Mouse (Mus musculus) CH12.LX (cell line): ENCODE results near the gene Prph. TPM values are rescaled to one million over a fixed set of nuclear protein-coding genes. Genes with fewer than 3 reads are reported as not detected.

ENCODE experiments used
- DNase-seq: peaks from one replicate; pipeline ENCODE4 v3.0.0-alpha.2; 2013; ENCODE audit errors: extremely low read depth
- H3K27ac ChIP-seq: 2 replicates; pipeline ENCODE4 v1.5.1; 2012; ENCODE audit warnings: low read depth, mild to moderate bottlenecking, control low read depth, moderate library complexity; ENCODE audit not compliant: insufficient read depth
- H3K27me3 ChIP-seq: replicated peaks from 2 replicates; pipeline ENCODE3; 2012; ENCODE audit warnings: inconsistent platforms
- H3K36me3 ChIP-seq, 2 experiments: replicated peaks in 1 of 2; 2 replicates each; pipeline versions ENCODE3 to v1.6.1; 2012; ENCODE audit warnings: inconsistent platforms in 1 of 2, low read length in 1 of 2, mild to moderate bottlenecking in 1 of 2, mixed read lengths in 1 of 2, moderate library complexity in 1 of 2; ENCODE audit not compliant: control insufficient read depth in 1 of 2, insufficient read depth in 1 of 2
- H3K4me1 ChIP-seq, 2 experiments: 2 replicates each; pipeline ENCODE4 v1.6.1; 2012; ENCODE audit warnings: inconsistent platforms in 1 of 2, moderate library complexity in 1 of 2; ENCODE audit not compliant: insufficient read depth in 2 of 2, control insufficient read depth in 1 of 2
- H3K4me2 ChIP-seq: 2 replicates; pipeline ENCODE4 v1.6.1; 2012; ENCODE audit warnings: low read depth, mild to moderate bottlenecking, control low read depth; ENCODE audit not compliant: poor library complexity, insufficient read depth, severe bottlenecking
- H3K4me3 ChIP-seq, 3 experiments: fragments of 150-350 bp in 1 of 3; sonication (generic) in 1 of 3; replicated peaks in 1 of 3; 2 replicates each; pipeline versions ENCODE3 to v1.5.1; 2011 to 2012; ENCODE audit warnings: low read depth in 2 of 3, low read length in 2 of 3, mild to moderate bottlenecking in 2 of 3, moderate library complexity in 2 of 3, control low read depth in 1 of 3, improper control_type of control experiment in 1 of 3, inconsistent platforms in 1 of 3, mixed read lengths in 1 of 3; ENCODE audit not compliant: poor library complexity in 1 of 3
- H3K79me2 ChIP-seq: replicated peaks from 2 replicates; pipeline ENCODE4 v1.6.1; 2012; ENCODE audit warnings: mild to moderate bottlenecking, moderate library complexity; ENCODE audit not compliant: control insufficient read depth, poor library complexity, insufficient read depth, severe bottlenecking; ENCODE audit errors: extremely low read depth
- H3K9ac ChIP-seq: 2 replicates; pipeline ENCODE4 v1.6.1; 2012; ENCODE audit warnings: low read depth, mild to moderate bottlenecking, control low read depth, moderate library complexity; ENCODE audit not compliant: insufficient read depth
- H3K9me3 ChIP-seq: replicated peaks from 2 replicates; pipeline ENCODE3; 2012; ENCODE audit warnings: low read length, inconsistent platforms, mixed read lengths
- BHLHE40 ChIP-seq: IDR thresholded peaks from 2 replicates; pipeline ENCODE4 v1.6.1; 2011; ENCODE audit warnings: mild to moderate bottlenecking, low read depth, low read length, improper control_type of control experiment
- CTCF ChIP-seq, 2 experiments: IDR thresholded peaks in 1 of 2; conservative IDR thresholded peaks in 1 of 2; 2 replicates each; pipeline ENCODE4 v1.5.1; 2011 to 2012; ENCODE audit warnings: low read depth in 2 of 2, low read length in 2 of 2, improper control_type of control experiment in 1 of 2, inconsistent platforms in 1 of 2, mild to moderate bottlenecking in 1 of 2, moderate library complexity in 1 of 2
- ELF1 ChIP-seq: IDR thresholded peaks from 2 replicates; pipeline ENCODE4 v1.6.1; 2014; ENCODE audit warnings: low read depth, mild to moderate bottlenecking, inconsistent platforms, low read length, improper control_type of control experiment
- EP300 ChIP-seq: IDR thresholded peaks from 2 replicates; pipeline ENCODE4 v1.6.1; 2011; ENCODE audit warnings: low read length, improper control_type of control experiment
- MAX ChIP-seq: IDR thresholded peaks from 2 replicates; pipeline ENCODE4 v1.6.1; 2011; ENCODE audit warnings: low read length, improper control_type of control experiment
- POLR2A ChIP-seq: IDR thresholded peaks from 2 replicates; pipeline ENCODE4 v1.6.1; 2011; ENCODE audit warnings: low read depth, mild to moderate bottlenecking, improper control_type of control experiment, low read length
- RAD21 ChIP-seq: IDR thresholded peaks from 2 replicates; pipeline ENCODE4 v1.6.1; 2011; ENCODE audit warnings: low read depth, mild to moderate bottlenecking, low read length, improper control_type of control experiment, moderate library complexity
- SMC3 ChIP-seq: IDR thresholded peaks from 2 replicates; pipeline ENCODE4 v1.6.1; 2011; ENCODE audit warnings: low read depth, low read length, improper control_type of control experiment
- TBP ChIP-seq: conservative IDR thresholded peaks from 2 replicates; pipeline ENCODE4 v1.6.1; 2011; ENCODE audit warnings: low read depth, low read length, improper control_type of control experiment
- ZNF384 ChIP-seq: IDR thresholded peaks from 2 replicates; pipeline ENCODE4 v1.6.1; 2012; ENCODE audit warnings: low read depth, low read length, improper control_type of control experiment, inconsistent platforms
- dilution Hi-C: fragments of 300-500 bp; cut with MboI; formaldehyde crosslinking; loops from 2 replicates; pipeline ENCODE4 v1.14.3; 2020; ENCODE audit warnings: low sequenced_read_pairs; ENCODE audit not compliant: extremely low pct_unique_long_range_greater_than_20kb, extremely low pct_ligation_motif_present
- in situ Hi-C: fragments of 300-500 bp; cut with MboI; formaldehyde crosslinking; loops from 3 replicates; pipeline ENCODE4 v1.14.3; 2019; ENCODE audit warnings: low sequenced_read_pairs, low pct_ligation_motif_present, low pct_unique_long_range_greater_than_20kb, mixed read lengths
- polyA plus RNA-seq: library from polyadenylated mRNA; unstranded; fragments of >175 nt; gene quantifications from 2 replicates; pipeline ENCODE4 v1.2.1, GENCODE M21; 2012; ENCODE audit warnings: low read depth; ENCODE audit not compliant: insufficient read length
- total RNA-seq, 2 experiments: library from RNA; depleted of rRNA; stranded (reverse); fragments of 300-350 nt in 1 of 2; fragments of >200 nt in 1 of 2; gene quantifications; 2 replicates each; pipeline ENCODE4 v1.2.3; 2012 to 2014

Prph gene
- total and polyA plus RNA-seq, 3 experiments: 0.12 TPM; not detected in 2

DNA sequence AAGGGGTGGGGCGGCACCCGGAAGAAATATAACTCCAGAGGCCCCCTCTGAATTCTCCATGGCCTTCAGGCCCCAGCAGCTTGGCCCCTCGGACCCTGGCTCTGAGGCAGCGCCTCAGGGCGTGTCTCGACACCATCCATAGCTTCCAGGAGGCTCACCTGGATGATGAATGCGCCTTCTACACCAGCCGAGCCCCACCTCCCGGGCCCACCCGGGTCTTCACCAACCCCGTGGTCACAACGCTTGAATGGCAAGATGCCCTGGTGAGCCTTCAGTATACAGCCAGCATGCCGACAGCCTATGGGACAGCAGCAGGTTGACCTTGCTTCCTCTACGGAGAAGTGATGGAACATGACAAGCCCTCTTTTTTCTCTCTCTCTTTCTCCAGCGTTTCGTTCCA lies 27.9 kb downstream of the Prph start:
- H3K4me2 ChIP-seq: no peak overlapping the region
- dilution Hi-C loops: no loop called here
- peaks cover 6% of the 10 kb centered on the region for H3K9me3 ChIP-seq
- in situ Hi-C loops: no loop called here
- no peak for DNase-seq
- peaks cover 4 to 14% of the 10 kb centered on the region in 2 experiments; a peak in 3 of 4 replicates for H3K4me1 ChIP-seq
- TF ChIP-seq EP300 (no peak), CTCF (conservative IDR thresholded peaks at IDR 0.05 in 1 of 2, IDR thresholded peaks at IDR 0.05 in 1 of 2; ENCODE audit: low read depth in 2 of 2, low read length in 2 of 2) (no peak)
- H3K9ac ChIP-seq: no peak overlapping the region
- H3K4me3 ChIP-seq: no peak overlapping the region
- H3K36me3 ChIP-seq: peaks cover 43 to 80% of the 10 kb centered on the region in 2 experiments
- H3K27me3 ChIP-seq: no peaks in the 10 kb centered on the region
- no peak overlapping the region for H3K27ac ChIP-seq
- no peaks in the 10 kb centered on the region for H3K79me2 ChIP-seq

DNA sequence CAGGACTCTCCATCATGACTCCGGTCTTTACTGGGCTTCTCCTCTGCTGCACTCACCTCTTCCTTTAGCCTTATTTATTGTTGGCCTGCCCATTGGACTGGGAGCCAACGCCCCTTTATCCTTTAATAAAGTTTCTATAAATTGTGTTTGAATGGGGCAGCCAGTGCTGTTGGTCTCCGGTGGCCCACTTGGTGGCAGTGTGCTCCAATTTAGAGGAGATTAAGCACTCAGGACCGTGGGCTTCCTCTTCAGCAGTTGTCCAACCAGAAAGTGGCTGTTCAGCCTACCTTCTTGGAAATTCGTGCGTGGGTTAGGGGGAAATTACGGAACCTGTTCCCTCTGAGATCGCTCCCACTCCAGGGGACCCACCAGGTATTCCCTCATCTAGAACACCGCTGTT lies 28.3 kb downstream of the Prph start:
- peaks cover 39 to 76% of the 10 kb centered on the region in 2 experiments for H3K36me3 ChIP-seq
- in situ Hi-C loops: no loop called here
- no peaks in the 10 kb centered on the region for H3K27me3 ChIP-seq

DNA sequence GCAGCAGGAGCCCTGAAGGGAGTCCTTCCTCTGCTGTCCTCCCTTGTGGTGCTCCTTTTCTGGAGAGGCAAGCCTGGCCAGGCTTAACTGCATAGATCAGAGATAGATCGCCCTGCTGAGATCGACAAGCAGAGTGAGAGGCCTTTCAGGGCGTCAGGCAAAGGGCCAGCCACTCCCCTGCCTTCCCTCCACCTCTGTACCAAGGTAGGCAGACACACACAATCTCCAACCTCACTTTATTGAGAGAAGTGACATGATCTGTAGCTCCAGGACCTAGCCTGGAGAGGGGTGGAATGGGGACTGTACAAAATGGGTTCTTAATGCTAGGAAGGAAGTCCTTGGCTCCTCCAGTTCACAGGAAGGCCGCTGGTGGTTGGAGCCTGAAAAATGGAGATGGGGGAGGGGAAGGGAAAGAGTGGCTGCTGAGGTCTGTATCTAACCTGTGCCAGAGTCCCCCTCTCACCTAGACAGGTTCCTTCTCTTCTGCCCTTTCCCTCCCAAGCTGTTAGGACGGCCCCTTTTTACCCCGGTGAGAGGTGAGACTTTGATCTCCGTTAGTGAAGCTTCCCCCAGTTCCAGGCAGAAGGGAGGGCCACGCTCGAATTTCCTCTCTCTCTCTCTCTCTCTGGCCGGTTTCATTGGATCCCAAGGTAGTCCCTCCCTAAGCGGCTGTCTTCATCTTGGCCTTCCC lies 29.0 kb downstream of the Prph start:
- Histone ChIP-seq H3K27ac (no peak overlapping the region), H3K9ac (no peak overlapping the region), H3K36me3 (peaks cover 32 to 69% of the 10 kb centered on the region in 2 experiments), H3K79me2 (no peaks in the 10 kb centered on the region), H3K4me3 (no peak overlapping the region), H3K4me1 (peaks cover 0 to 3% of the 10 kb centered on the region in 2 experiments; a peak in 1 of 4 replicates), H3K4me2 (no peak overlapping the region), H3K9me3 (peaks cover 11% of the 10 kb centered on the region), H3K27me3 (no peaks in the 10 kb centered on the region)
- dilution Hi-C loops (no loop called here), in situ Hi-C loops (no loop called here)
- no peak for TF ChIP-seq EP300
- no peak for TF ChIP-seq TBP
- TF ChIP-seq ELF1: no peak
- no peak for TF ChIP-seq MAX
- DNase-seq: no peak

More for the DNA sequence above, 28.3 kb downstream of the Prph start:
- Histone ChIP-seq H3K79me2 (no peaks in the 10 kb centered on the region), H3K27ac (no peak overlapping the region), H3K9me3 (peaks cover 11% of the 10 kb centered on the region), H3K9ac (no peak overlapping the region), H3K4me2 (no peak overlapping the region), H3K4me3 (no peak overlapping the region), H3K4me1 (peaks cover 0 to 10% of the 10 kb centered on the region in 2 experiments; a peak in 3 of 4 replicates)
- dilution Hi-C loops: no loop called here
- TF ChIP-seq ZNF384: no peak
- TF ChIP-seq SMC3: peak; percentile 55
- TF ChIP-seq POLR2A: no peak
- peak in 1 of 2 experiments; percentile 73; a peak in 2 of 4 replicates for TF ChIP-seq CTCF (conservative IDR thresholded peaks at IDR 0.05 in 1 of 2, IDR thresholded peaks at IDR 0.05 in 1 of 2; ENCODE audit: low read depth in 2 of 2, low read length in 2 of 2)
- TF ChIP-seq RAD21: peak; percentile 65
- no peak for TF ChIP-seq BHLHE40
- DNase-seq: no peak
